Mouse (Mus musculus): ENCODE measurements around the gene Tbc1d10a. TPM values are rescaled to one million over a fixed set of nuclear protein-coding genes. Genes with fewer than 3 reads are reported as not detected.
"Not testable (repeated sequence)": the region's sequence is repeated elsewhere in the genome, so short reads cannot be mapped to it uniquely, and the experiment has no call there.

The Tbc1d10a gene
- polyA plus RNA-seq, 1 experiment from 2014 or later, result 34.0 TPM

DNA sequence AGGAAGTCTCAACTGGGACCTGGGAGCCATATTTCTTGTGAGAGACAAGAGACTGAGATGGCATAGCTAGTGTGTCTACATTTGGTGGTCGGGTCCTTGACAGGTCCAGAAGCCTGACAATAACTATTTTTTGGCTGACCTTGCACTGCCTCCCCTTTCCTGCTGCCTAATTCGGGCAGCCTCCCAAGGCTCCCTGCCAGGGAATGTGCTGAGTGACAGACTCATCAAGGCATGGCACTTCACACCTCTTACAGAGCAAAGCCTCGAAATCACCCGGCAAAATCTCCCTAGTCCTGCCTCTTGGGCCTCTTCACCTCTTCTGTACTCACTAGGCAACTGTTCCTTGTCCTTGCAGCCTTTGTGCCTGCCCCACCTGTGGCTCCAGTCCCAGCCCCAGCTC lies 8.9 kb upstream of the Tbc1d10a start:
- no peak overlapping the region for H3K4me2 ChIP-seq (ENCODE audit: low read depth, low read length)
- no peaks in the 10 kb centered on the region for H3K27me3 ChIP-seq (replicated peaks; ENCODE audit: control insufficient read depth, insufficient read depth, low read length)
- peaks cover 47% of the 10 kb centered on the region for H3K36me3 ChIP-seq (ENCODE audit: control insufficient read depth, insufficient read depth, low read length)
- 74% methylated on average over 4 of the region's 4 CpGs for WGBS
- no peaks in the 10 kb centered on the region for H3K4me1 ChIP-seq (ENCODE audit: control insufficient read depth, insufficient read depth, low read length)
- no peak for ATAC-seq
- no peak overlapping the region for H3K4me3 ChIP-seq (ENCODE audit: low read length)
- no peak overlapping the region for H3K27ac ChIP-seq (ENCODE audit: low read length)
- no peaks in the 10 kb centered on the region for H3K9me3 ChIP-seq (ENCODE audit: control insufficient read depth, low read length)
- H3K9ac ChIP-seq (ENCODE audit: low read depth, low read length), result no peak overlapping the region

GRCm38 (mm10) chr11:4182061-4182460 lies 4.5 kb upstream of the Tbc1d10a start:
- Histone ChIP-seq H3K9ac (ENCODE audit: low read depth, low read length) (no peak overlapping the region), H3K36me3 (ENCODE audit: control insufficient read depth, insufficient read depth, low read length) (peaks cover 21% of the 10 kb centered on the region), H3K4me1 (ENCODE audit: control insufficient read depth, insufficient read depth, low read length) (no peaks in the 10 kb centered on the region), H3K27ac (ENCODE audit: low read length) (no peak overlapping the region), H3K27me3 (replicated peaks; ENCODE audit: control insufficient read depth, insufficient read depth, low read length) (no peaks in the 10 kb centered on the region), H3K4me2 (ENCODE audit: low read depth, low read length) (no peak overlapping the region), H3K9me3 (ENCODE audit: control insufficient read depth, low read length) (no peaks in the 10 kb centered on the region), H3K4me3 (ENCODE audit: low read length) (no peak overlapping the region)
- 33% methylated on average over 1 of the region's 1 CpGs for WGBS
- ATAC-seq, result no peak

DNA sequence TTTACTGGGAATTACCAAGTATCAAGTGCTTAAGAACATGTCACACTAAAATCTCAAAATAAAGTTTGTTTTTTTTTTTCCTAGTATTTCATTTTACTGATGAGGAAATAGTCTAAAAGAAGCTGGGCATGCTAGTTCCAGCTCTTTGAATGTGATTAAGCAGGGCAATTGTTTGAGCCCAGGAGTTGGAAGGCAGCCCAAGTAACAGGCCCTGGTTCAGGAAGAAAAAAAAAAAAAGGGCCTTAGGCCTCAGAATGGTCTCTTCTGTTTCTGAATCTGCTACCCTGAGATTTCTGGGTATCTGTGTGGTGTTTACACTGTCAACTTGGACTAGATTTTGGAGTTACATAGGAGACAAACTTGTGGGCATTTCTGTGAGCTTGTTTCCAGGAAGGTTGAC lies 3.1 kb upstream of the Tbc1d10a start:
- Histone ChIP-seq H3K27me3 (replicated peaks; ENCODE audit: control insufficient read depth, insufficient read depth, low read length) (no peaks in the 10 kb centered on the region), H3K9ac (ENCODE audit: low read depth, low read length) (no peak overlapping the region), H3K4me3 (ENCODE audit: low read length) (no peak overlapping the region), H3K36me3 (ENCODE audit: control insufficient read depth, insufficient read depth, low read length) (peaks cover 13% of the 10 kb centered on the region), H3K4me2 (ENCODE audit: low read depth, low read length) (no peak overlapping the region), H3K9me3 (ENCODE audit: control insufficient read depth, low read length) (no peaks in the 10 kb centered on the region), H3K4me1 (ENCODE audit: control insufficient read depth, insufficient read depth, low read length) (peaks cover 9% of the 10 kb centered on the region), H3K27ac (ENCODE audit: low read length) (peak overlapping the region; percentile 15)
- ATAC-seq, result no peak

GRCm38 (mm10) chr11:4184251-4184952 lies 2.2 kb upstream of the Tbc1d10a start:
- H3K4me1 ChIP-seq (ENCODE audit: control insufficient read depth, insufficient read depth, low read length), result peaks cover 14% of the 10 kb centered on the region
- ATAC-seq, result no peak
- WGBS, result 59% methylated on average over 4 of the region's 4 CpGs
- no peaks in the 10 kb centered on the region for H3K27me3 ChIP-seq (replicated peaks; ENCODE audit: control insufficient read depth, insufficient read depth, low read length)
- H3K27ac ChIP-seq (ENCODE audit: low read length), result peak overlapping the region; percentile 15; the same call in 1 of the 2 replicates
- no peak overlapping the region for H3K9ac ChIP-seq (ENCODE audit: low read depth, low read length)
- H3K4me2 ChIP-seq (ENCODE audit: low read depth, low read length), result no peak overlapping the region
- H3K4me3 ChIP-seq (ENCODE audit: low read length), result no peak overlapping the region
- H3K36me3 ChIP-seq (ENCODE audit: control insufficient read depth, insufficient read depth, low read length), result peaks cover 6% of the 10 kb centered on the region
- no peaks in the 10 kb centered on the region for H3K9me3 ChIP-seq (ENCODE audit: control insufficient read depth, low read length)

GRCm38 (mm10) chr11:4185480-4185879 lies 1.1 kb upstream of the Tbc1d10a start:
- peaks cover 17% of the 10 kb centered on the region for H3K4me1 ChIP-seq (ENCODE audit: control insufficient read depth, insufficient read depth, low read length)
- not testable (repeated sequence) for ATAC-seq; H3K4me2 ChIP-seq (ENCODE audit: low read depth, low read length); H3K4me3 ChIP-seq (ENCODE audit: low read length); H3K27ac ChIP-seq (ENCODE audit: low read length); H3K9ac ChIP-seq (ENCODE audit: low read depth, low read length); H3K36me3 ChIP-seq (ENCODE audit: control insufficient read depth, insufficient read depth, low read length); H3K27me3 ChIP-seq (replicated peaks; ENCODE audit: control insufficient read depth, insufficient read depth, low read length); H3K9me3 ChIP-seq (ENCODE audit: control insufficient read depth, low read length)
- 92% methylated on average over 6 of the region's 6 CpGs for WGBS

DNA sequence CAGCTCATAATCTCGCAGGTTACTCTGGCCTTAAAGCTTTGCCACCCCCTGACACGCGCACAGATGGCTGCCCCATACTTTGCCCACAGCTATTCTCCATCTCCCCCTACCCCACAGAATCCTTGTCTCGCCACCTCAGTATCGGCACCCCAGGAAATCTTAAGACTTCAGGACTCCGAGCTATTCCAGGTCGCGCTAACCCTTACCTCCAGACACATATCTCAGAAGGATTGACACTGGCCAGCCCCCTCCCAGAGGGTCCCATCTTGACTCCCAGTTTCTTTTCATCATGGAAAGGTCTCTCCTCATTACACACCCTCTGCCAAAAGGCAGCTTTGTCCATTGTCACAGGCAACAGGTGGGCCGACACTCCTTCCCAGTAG lies 720 bp downstream of the Tbc1d10a start:
- H3K9me3 ChIP-seq (ENCODE audit: control insufficient read depth, low read length), result no peaks in the 10 kb centered on the region
- WGBS, result 13% methylated on average over 9 of the region's 9 CpGs
- no peak for ATAC-seq

GRCm38 (mm10) chr11:4189182-4189581 lies 2.6 kb downstream of the Tbc1d10a start:
- 78% methylated on average over 6 of the region's 6 CpGs for WGBS
- no peak overlapping the region for H3K27ac ChIP-seq (ENCODE audit: low read length)
- no peaks in the 10 kb centered on the region for H3K27me3 ChIP-seq (replicated peaks; ENCODE audit: control insufficient read depth, insufficient read depth, low read length)
- peaks cover 34% of the 10 kb centered on the region for H3K4me1 ChIP-seq (ENCODE audit: control insufficient read depth, insufficient read depth, low read length)
- no peak for ATAC-seq
- no peak overlapping the region for H3K4me2 ChIP-seq (ENCODE audit: low read depth, low read length)
- H3K9ac ChIP-seq (ENCODE audit: low read depth, low read length), result no peak overlapping the region
- no peak overlapping the region for H3K4me3 ChIP-seq (ENCODE audit: low read length)
- H3K36me3 ChIP-seq (ENCODE audit: control insufficient read depth, insufficient read depth, low read length), result no peaks in the 10 kb centered on the region
- no peaks in the 10 kb centered on the region for H3K9me3 ChIP-seq (ENCODE audit: control insufficient read depth, low read length)

More for the DNA sequence above, 720 bp downstream of the Tbc1d10a start:
- H3K4me1 ChIP-seq (ENCODE audit: control insufficient read depth, insufficient read depth, low read length), result peaks cover 27% of the 10 kb centered on the region
- H3K36me3 ChIP-seq (ENCODE audit: control insufficient read depth, insufficient read depth, low read length), result peaks cover 3% of the 10 kb centered on the region
- H3K4me2 ChIP-seq (ENCODE audit: low read depth, low read length), result peak overlapping the region; percentile 91
- H3K27ac ChIP-seq (ENCODE audit: low read length), result no peak overlapping the region
- peak overlapping the region; percentile 87 for H3K4me3 ChIP-seq (ENCODE audit: low read length)
- H3K27me3 ChIP-seq (replicated peaks; ENCODE audit: control insufficient read depth, insufficient read depth, low read length), result no peaks in the 10 kb centered on the region
- peak overlapping the region; percentile 95 for H3K9ac ChIP-seq (ENCODE audit: low read depth, low read length)

GRCm38 (mm10) chr11:4190677-4191076 lies 4.1 kb downstream of the Tbc1d10a start:
- Histone ChIP-seq H3K9me3 (ENCODE audit: control insufficient read depth, low read length) (no peaks in the 10 kb centered on the region), H3K4me1 (ENCODE audit: control insufficient read depth, insufficient read depth, low read length) (peaks cover 34% of the 10 kb centered on the region), H3K4me3 (ENCODE audit: low read length) (no peak overlapping the region), H3K27me3 (replicated peaks; ENCODE audit: control insufficient read depth, insufficient read depth, low read length) (no peaks in the 10 kb centered on the region), H3K4me2 (ENCODE audit: low read depth, low read length) (no peak overlapping the region), H3K36me3 (ENCODE audit: control insufficient read depth, insufficient read depth, low read length) (no peaks in the 10 kb centered on the region), H3K9ac (ENCODE audit: low read depth, low read length) (no peak overlapping the region), H3K27ac (ENCODE audit: low read length) (no peak overlapping the region)
- ATAC-seq, result no peak
- 88% methylated on average over 3 of the region's 3 CpGs for WGBS

GRCm38 (mm10) chr11:4192757-4193156 lies 6.2 kb downstream of the Tbc1d10a start:
- 78% methylated on average over 3 of the region's 3 CpGs for WGBS
- no peak for ATAC-seq
- H3K4me1 ChIP-seq (ENCODE audit: control insufficient read depth, insufficient read depth, low read length), result peaks cover 48% of the 10 kb centered on the region

DNA sequence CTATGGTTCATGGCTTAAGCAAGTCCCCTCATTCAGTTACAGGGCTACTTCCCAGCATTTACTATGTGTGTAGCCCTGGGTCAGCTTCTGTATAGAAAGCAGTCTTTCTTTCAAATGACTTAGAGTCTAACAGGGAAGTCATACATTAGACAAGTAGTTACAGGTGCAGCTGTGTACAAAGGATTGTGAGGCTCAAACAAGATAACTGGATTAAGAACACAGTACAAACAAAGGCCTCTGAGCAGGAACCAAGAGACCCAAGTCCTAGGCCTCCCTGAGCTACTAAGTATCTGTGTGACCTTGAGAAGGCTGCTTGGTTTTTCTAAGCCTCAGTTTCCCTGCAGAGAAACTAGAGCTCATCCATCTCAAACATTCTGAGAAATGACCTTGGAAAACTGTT lies 6.8 kb downstream of the Tbc1d10a start:
- no peaks in the 10 kb centered on the region for H3K36me3 ChIP-seq (ENCODE audit: control insufficient read depth, insufficient read depth, low read length)
- no peak overlapping the region for H3K9ac ChIP-seq (ENCODE audit: low read depth, low read length)
- peaks cover 42% of the 10 kb centered on the region for H3K4me1 ChIP-seq (ENCODE audit: control insufficient read depth, insufficient read depth, low read length)
- no peak overlapping the region for H3K4me2 ChIP-seq (ENCODE audit: low read depth, low read length)
- no peaks in the 10 kb centered on the region for H3K27me3 ChIP-seq (replicated peaks; ENCODE audit: control insufficient read depth, insufficient read depth, low read length)
- no peak overlapping the region for H3K27ac ChIP-seq (ENCODE audit: low read length)
- H3K4me3 ChIP-seq (ENCODE audit: low read length), result no peak overlapping the region
- no peaks in the 10 kb centered on the region for H3K9me3 ChIP-seq (ENCODE audit: control insufficient read depth, low read length)
- ATAC-seq, result no peak

More at GRCm38 (mm10) chr11:4192757-4193156, 6.2 kb downstream of the Tbc1d10a start:
- H3K4me3 ChIP-seq (ENCODE audit: low read length), result no peak overlapping the region
- no peak overlapping the region for H3K4me2 ChIP-seq (ENCODE audit: low read depth, low read length)
- H3K9ac ChIP-seq (ENCODE audit: low read depth, low read length), result no peak overlapping the region
- no peaks in the 10 kb centered on the region for H3K36me3 ChIP-seq (ENCODE audit: control insufficient read depth, insufficient read depth, low read length)
- H3K27me3 ChIP-seq (replicated peaks; ENCODE audit: control insufficient read depth, insufficient read depth, low read length), result no peaks in the 10 kb centered on the region
- no peak overlapping the region for H3K27ac ChIP-seq (ENCODE audit: low read length)
- no peaks in the 10 kb centered on the region for H3K9me3 ChIP-seq (ENCODE audit: control insufficient read depth, low read length)
